Mouse (Mus musculus): ENCODE data around the gene Kdelr3.

Gene Kdelr3

DNA sequence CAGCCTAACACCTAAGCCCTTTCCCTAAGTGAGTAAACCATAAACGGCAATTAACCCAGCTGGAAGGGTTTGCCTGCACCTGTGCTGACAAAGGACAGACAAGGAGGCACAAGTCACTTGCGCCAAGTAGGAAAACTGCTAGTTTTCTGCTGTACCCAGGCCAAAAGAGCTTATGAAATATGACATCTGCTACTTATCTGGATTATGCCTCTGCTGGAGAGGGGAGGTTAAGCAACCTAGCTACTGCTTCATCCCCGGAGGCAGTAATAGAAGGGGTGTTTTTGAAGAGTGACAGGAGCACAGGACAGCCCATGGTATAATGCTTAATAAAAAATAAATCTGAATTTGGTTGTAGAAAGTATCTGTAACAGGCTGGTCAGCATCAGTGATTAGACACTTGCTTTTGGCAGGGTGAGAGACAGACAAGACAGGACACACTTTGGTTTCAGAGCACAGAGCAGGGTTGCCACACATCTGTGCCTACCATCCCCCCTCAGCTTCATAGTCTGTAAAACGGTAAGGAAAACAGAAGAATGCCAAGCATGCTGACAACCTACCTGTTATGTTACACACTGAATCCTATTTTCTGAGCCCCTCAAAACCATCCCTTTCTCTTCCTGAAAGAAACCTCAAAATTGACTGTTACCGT is 11.9 kb downstream of the Kdelr3 start:
- ChIA-PET CTCF (interaction anchor here in 1 of 4 experiments (1.0 kb wide), 1 partner anchor 123 kb away, joined by 3 read pairs; no protein-coding TSS in a partner anchor), POLR2A (interaction anchor here (0.6 to 14.8 kb wide), 25 partner anchors 8 to 389 kb away, joined by 3 to 190 read pairs (median 5); partner anchors contain the start of genes Ddx17 (in 4 of the 4), Kdelr3 (in 3 of the 4), Dmc1 (in 1 of the 4) and Kcnj4 (in 1 of the 4))

GRCm38 (mm10) chr15:79529935-79530334 is 13.7 kb downstream of the Kdelr3 start:
- CTCF ChIA-PET = interaction anchor here in 2 of 4 experiments (0.6 to 1.2 kb wide), 4 partner anchors 15 to 585 kb away, joined by 3 to 6 read pairs (median 5); partner anchors contain the start of gene Ddx17 (in 1 of the 2)
- POLR2A ChIA-PET = interaction anchor here (0.5 to 14.8 kb wide), 29 partner anchors 8 to 598 kb away, joined by 3 to 190 read pairs (median 4); partner anchors contain the start of genes Ddx17 (in 3 of the 4), Kdelr3 (in 3 of the 4), Kcnj4 (in 2 of the 4) and Gtpbp1 (in 1 of the 4)

- CTCF ChIA-PET = no interaction called here
- POLR2A ChIA-PET = interaction anchor here in 3 of 4 experiments (0.7 to 14.8 kb wide), 7 partner anchors 11 to 140 kb away, joined by 3 to 190 read pairs (median 5); partner anchors contain the start of gene Ddx17 (in 3 of the 3)
Measured at GRCm38 (mm10) chr15:79533796-79534195, 17.6 kb downstream of the Kdelr3 start.

- ChIA-PET POLR2A (interaction anchor here in 3 of 4 experiments (0.6 to 7.8 kb wide), 14 partner anchors 9 to 1965 kb away, joined by 3 to 190 read pairs (median 6); partner anchors contain the start of genes Cby1 (in 1 of the 3), Dmc1 (in 1 of the 3), Fam227a (in 1 of the 3) and Kdelr3 (in 1 of the 3)), CTCF (interaction anchor here in 1 of 4 experiments (0.5 kb wide), 1 partner anchor 80 kb away, joined by 3 read pairs; no protein-coding TSS in a partner anchor)
Measured at GRCm38 (mm10) chr15:79543968-79544367, 27.8 kb downstream of the Kdelr3 start.

DNA sequence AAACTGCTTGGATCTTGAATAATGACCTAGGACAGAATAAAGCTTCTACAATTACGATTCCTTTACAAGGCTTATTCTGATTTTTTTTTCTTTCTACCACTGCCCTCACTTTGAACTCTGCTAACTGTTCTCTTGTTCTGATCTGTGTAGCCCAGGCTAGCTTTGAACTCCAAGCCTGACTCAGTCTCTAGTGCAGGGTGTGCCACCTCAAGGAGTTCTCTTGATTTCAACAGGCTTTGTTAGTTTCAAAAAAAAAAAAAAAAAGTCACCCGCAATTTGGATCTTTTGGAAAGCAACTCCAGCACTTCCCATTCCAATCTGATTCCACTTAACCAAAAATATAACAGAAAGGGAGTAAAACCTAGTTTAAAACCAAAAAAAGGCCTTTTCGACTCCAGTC is 29.3 kb downstream of the Kdelr3 start:
- ChIA-PET POLR2A (interaction anchor here in 3 of 4 experiments (0.6 to 7.8 kb wide), 43 partner anchors 9 to 688 kb away, joined by 3 to 190 read pairs (median 5); partner anchors contain the start of genes Dmc1 (in 3 of the 3), Kdelr3 (in 2 of the 3), Cby1 (in 1 of the 3) and Csnk1e (in 1 of the 3)), CTCF (interaction anchor here in 1 of 4 experiments (0.6 to 1.5 kb wide), 3 partner anchors 15 to 113 kb away, joined by 3 to 4 read pairs (median 4); partner anchors contain the start of genes Cby1 and Fam227a)

- CTCF ChIA-PET = interaction anchor here in 2 of 4 experiments (0.5 to 1.8 kb wide), 13 partner anchors 16 to 679 kb away, joined by 3 to 6 read pairs (median 3); partner anchors contain the start of genes Cby1 (in 1 of the 2) and Fam227a (in 1 of the 2)
- POLR2A ChIA-PET = interaction anchor here (0.5 to 7.8 kb wide), 135 partner anchors 9 to 1514 kb away, joined by 3 to 190 read pairs (median 4); partner anchors contain the start of genes Dmc1 (in 3 of the 4), Fam227a (in 3 of the 4), Atf4 (in 2 of the 4) and Cby1 (in 2 of the 4)
Measured at GRCm38 (mm10) chr15:79545921-79546399, 29.7 kb downstream of the Kdelr3 start.

DNA sequence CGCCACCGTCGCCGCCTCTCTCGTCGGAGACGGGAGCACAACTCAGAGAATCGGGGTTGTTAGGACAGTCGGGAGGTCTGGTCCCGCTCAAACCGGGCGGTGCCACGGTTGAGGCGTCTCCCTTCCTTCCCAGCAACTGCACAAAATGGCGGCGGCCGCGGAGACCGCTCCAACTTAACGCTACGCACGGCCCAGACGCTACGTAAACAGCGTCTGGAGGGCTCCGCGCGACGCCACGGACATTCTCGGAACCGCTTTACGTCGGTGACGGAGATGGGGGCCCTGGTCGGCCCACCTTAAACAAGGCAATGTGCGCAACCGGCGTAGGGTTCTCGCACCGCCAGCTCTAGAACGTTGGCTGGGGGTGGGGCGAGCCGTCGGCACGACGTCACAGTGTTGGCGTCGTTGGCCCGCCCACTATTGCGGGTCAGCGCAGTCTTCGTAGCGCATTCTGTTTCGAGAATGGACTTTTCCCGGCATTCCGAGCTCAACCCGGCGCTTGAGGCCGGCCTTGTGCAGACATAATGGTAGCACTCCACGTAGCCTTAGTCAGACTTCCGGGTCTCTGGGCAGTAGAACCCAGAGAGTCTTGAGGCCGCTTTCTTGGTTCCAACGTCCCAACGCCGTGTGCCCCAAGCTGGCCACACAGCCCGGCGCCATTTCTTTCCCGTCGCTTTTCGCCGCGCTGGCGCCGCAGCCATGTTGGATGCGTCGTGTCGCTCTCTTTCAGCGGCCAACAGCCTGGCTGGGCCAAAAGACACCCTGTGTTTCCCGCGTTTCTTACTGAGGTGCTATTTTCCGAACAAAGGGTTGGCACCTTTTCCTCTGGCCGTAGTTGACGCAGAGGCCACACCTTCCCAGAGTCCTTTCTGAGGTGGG is 30.4 kb downstream of the Kdelr3 start, which contains the start of gene Ddx17:
Ddx17 (minus strand) TSS at position 332 of the 879 bp plus-strand sequence.
- CTCF ChIA-PET = interaction anchor here in 3 of 4 experiments (0.5 to 1.8 kb wide), 13 partner anchors 15 to 678 kb away, joined by 3 to 6 read pairs (median 3); partner anchors contain the start of genes Cby1 (in 1 of the 3) and Fam227a (in 1 of the 3)

DNA sequence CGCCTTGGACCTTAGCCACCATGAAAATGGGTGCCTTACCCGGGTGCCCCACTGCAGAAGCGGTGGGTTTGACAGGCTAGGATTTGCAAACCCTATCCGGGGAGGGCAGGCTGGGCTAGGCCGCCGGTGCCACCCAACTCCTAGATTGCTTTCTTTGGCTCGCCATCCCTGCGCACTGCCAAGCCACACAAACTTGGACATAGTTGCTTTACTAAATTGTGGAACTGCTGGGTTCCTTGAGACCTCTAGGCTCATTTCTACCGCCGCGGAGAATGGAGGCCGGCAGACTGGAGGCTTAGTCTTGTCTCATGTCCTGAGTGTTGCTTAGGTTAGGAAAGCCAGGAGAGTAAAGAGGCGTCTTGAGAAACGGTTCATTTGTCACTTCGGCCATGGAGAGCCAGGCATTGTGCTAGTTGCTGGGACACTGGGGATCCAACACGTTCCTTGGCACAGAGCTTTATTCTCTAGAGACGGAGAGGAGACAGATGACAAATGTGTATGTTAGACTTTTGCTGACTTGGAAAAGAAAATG is 31.1 kb downstream of the Kdelr3 start:
- ChIA-PET CTCF (interaction anchor here in 3 of 4 experiments (0.6 to 1.8 kb wide), 10 partner anchors 14 to 678 kb away, joined by 3 to 7 read pairs (median 4); partner anchors contain the start of genes Cby1 (in 1 of the 3) and Fam227a (in 1 of the 3)), POLR2A (interaction anchor here (0.6 to 7.8 kb wide), 82 partner anchors 8 to 1919 kb away, joined by 3 to 190 read pairs (median 4); partner anchors contain the start of genes Dmc1 (in 3 of the 4), Cby1 (in 2 of the 4), Fam227a (in 2 of the 4) and Josd1 (in 2 of the 4))

More for the DNA sequence above, 30.4 kb downstream of the Kdelr3 start, which contains the start of gene Ddx17:
- POLR2A ChIA-PET = interaction anchor here (0.5 to 7.8 kb wide), 142 partner anchors 9 to 1920 kb away, joined by 3 to 190 read pairs (median 4); partner anchors contain the start of genes Dmc1 (in 3 of the 4), Fam227a (in 3 of the 4), Atf4 (in 2 of the 4) and Cby1 (in 2 of the 4)

DNA sequence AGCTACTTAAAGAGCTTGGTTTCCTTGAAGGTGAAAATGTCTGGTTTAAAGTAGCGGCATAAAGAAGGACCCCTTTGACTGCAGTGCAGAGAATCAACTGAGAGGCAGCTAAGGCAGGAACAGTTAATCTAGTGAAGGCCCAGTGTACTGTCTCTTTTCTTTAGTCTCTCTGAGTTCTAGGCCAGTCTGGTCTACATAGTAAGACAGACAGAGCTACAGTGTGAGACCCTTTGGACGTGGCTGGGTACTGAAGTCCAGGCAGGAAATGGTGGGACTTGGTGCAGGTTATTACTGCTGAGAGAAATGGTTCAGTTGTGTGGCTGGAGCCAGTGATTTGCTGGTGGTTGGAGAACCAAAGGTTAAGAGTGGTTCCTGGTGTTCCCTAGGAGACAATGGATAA is 32.0 kb downstream of the Kdelr3 start:
- CTCF ChIA-PET = interaction anchor here in 2 of 4 experiments (0.6 to 1.2 kb wide), 2 partner anchors 13 to 71 kb away, joined by 3 to 7 read pairs; no protein-coding TSS in a partner anchor
- POLR2A ChIA-PET = interaction anchor here in 2 of 4 experiments (0.6 to 7.8 kb wide), 12 partner anchors 15 to 56 kb away, joined by 3 to 190 read pairs (median 20); partner anchors contain the start of genes Kdelr3 (in 2 of the 2) and Dmc1 (in 1 of the 2)

GRCm38 (mm10) chr15:79552566-79552965 is 36.4 kb downstream of the Kdelr3 start:
- ChIA-PET POLR2A (interaction anchor here in 3 of 4 experiments (0.6 to 2.2 kb wide), 7 partner anchors 9 to 479 kb away, joined by 3 to 7 read pairs (median 4); no protein-coding TSS in a partner anchor), CTCF (interaction anchor here in 1 of 4 experiments (0.6 to 0.7 kb wide), 2 partner anchors 8 to 16 kb away, joined by 3 to 5 read pairs; no protein-coding TSS in a partner anchor)

GRCm38 (mm10) chr15:79559649-79560048 is 43.4 kb downstream of the Kdelr3 start:
- ChIA-PET POLR2A (interaction anchor here in 3 of 4 experiments (0.7 to 2.7 kb wide), 7 partner anchors 10 to 99 kb away, joined by 3 to 21 read pairs (median 4); partner anchors contain the start of genes Ddx17 (in 3 of the 3), Cby1 (in 1 of the 3), Fam227a (in 1 of the 3) and Kdelr3 (in 1 of the 3)), CTCF (interaction anchor here in 2 of 4 experiments (0.6 to 0.9 kb wide), 2 partner anchors 91 to 472 kb away, joined by 4 to 5 read pairs; no protein-coding TSS in a partner anchor)

DNA sequence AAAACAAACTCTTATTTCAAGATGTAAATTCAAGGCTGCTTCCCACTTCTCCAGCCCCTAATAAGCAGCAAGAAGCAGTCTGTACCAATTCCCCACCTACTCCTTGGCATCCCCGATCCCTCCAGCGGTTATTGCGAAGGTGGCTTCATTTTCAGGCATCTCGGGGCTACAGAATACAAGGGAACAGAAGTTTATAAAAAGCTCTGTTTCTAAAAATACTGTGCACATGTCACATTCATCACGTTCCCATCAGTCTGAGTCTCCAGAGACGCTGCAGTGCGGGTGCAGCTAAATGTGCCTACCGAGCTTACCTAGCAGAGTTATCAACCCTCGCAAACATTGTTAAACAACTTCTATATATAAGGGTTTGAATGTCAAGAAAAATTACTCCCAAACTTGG is 46.2 kb downstream of the Kdelr3 start:
- POLR2A ChIA-PET = interaction anchor here in 3 of 4 experiments (0.6 to 4.7 kb wide), 14 partner anchors 9 to 116 kb away, joined by 3 to 34 read pairs (median 3); partner anchors contain the start of genes Dmc1 (in 3 of the 3) and Ddx17 (in 2 of the 3)
- CTCF ChIA-PET = interaction anchor here in 3 of 4 experiments (0.9 to 1.3 kb wide), 3 partner anchors 16 to 97 kb away, joined by 3 to 4 read pairs (median 3); partner anchors contain the start of genes Cby1 (in 1 of the 3), Ddx17 (in 1 of the 3) and Fam227a (in 1 of the 3)

DNA sequence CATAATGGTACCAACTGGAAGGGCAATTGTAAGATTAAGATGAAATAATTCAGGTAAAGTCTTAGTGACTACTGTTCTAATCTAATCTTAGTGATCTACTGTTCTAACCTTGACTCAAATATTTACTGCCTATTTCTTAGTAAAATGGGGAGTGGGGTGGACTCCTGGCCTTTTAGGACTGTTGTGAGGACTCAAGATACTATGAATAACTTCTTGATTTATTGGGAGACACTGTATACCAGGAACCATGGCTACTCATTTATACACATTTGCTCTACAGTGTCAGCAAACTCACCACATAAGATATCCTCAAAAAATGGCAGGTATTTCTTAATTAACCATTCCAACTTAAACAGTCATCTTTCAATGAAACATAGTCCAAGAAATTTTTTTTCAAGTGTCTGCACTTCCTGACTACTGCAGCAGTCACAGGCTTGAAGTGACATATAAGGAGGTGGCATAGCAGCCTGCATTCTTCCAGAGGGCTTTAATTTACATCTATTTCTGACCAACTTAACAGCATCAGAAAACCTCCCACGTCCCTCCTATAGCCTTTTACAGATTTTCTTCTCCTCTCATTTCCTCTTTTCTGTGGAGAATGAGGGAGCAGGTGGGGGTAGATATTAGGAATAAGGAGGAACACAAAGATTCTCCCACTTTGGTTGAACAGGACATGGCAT is 59.5 kb downstream of the Kdelr3 start:
- ChIA-PET POLR2A (interaction anchor here in 1 of 4 experiments (1.0 to 1.4 kb wide), 3 partner anchors 9 to 14 kb away, joined by 3 to 4 read pairs (median 3); no protein-coding TSS in a partner anchor), CTCF (no interaction called here)

DNA sequence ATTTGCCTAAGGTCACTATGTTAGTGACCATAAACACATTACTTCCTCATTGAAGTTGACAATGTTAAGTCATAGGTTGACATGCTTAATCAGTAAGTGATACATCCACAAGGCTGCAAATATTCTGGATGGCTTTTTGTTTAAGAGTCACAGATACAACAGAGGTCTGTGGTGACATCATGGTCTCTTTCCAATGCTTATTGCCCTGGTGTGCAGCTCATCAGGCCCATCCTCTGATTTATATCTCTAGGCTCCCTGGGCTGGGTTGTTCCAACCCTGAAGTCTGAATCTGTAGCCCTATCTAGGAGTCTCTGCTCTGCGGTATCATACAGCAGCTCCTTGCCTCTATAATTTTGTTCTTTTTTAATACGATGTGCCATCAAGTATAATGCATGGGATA is 60.7 kb downstream of the Kdelr3 start:
- CTCF ChIA-PET = interaction anchor here in 1 of 4 experiments (0.5 kb wide), 1 partner anchor 9 kb away, joined by 3 read pairs; no protein-coding TSS in a partner anchor

More for the DNA sequence above, 60.7 kb downstream of the Kdelr3 start:
- POLR2A ChIA-PET = interaction anchor here in 1 of 4 experiments (1.1 kb wide), 1 partner anchor 8 kb away, joined by 3 read pairs; no protein-coding TSS in a partner anchor
